Mouse (Mus musculus) ovary, postnatal 36 days (tissue): ENCODE results near the gene Ttc30a2.
"Not testable (repeated sequence)": the region's sequence is repeated elsewhere in the genome, so short reads cannot be mapped to it uniquely, and the experiment has no call there.

Experiments used
- DNase-seq: peaks from one replicate; pipeline ENCODE4 v3.0.0; 2022; ENCODE audit warnings: low spot score, mixed read lengths

Ttc30a2 gene

DNA sequence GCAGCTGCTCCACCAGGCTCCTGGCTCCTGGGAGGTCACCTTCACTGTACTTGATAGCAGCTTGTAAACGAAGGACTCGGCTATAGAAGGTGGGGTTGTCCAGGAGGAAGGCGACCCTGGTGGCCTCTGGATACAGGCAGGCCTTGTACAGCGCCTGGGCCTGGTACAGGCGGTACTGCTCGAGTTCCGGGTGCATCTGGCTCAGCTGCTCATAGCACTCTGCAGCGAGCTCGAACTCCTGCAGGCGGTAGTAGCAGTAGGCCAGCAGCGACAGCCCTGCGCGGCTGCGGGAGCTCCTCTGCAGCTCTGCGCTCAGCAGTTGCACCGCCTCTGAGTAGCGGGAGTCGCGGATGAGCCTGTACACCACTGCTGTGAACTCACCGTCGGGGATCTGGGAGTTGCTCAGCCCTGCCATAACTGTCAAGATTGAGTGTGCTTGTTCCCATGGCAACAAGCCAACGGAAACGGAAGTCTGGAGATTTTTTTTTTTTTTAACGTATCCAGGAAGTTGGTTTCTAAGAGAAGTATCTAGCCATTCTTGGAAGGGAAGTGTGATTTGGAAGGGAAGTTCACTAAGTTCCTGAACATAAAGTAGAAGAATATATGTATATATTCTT lies at the start of gene Ttc30a2:
Ttc30a2 (minus strand) TSS at position 419 of the 617 bp plus-strand sequence.
- DNase-seq: not testable (repeated sequence)

DNA sequence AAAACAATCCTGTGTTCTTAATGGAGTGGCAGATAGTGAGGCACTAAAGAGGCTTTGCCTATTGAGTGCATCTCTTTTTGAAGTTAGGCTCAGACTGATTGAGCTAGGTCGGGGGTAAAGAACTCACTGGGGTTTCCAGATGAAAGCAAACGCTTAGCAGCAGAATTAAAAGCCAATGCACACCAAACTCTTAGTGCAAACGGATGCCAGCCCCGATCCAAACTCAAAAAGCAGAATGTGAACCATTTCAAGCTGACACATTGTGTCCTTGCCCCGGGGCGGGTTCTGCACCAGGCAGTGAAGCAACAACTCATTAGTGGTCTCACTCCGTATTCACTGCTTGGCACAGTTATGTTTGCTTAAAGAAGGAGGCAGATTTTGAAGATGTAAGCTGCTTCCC lies 38.9 kb upstream of the Ttc30a2 start:
- DNase-seq: no peak

- DNase-seq: no peak
These were observed 38.2 kb upstream of the Ttc30a2 start for GRCm38 (mm10) chr2:76016136-76016535.

GRCm38 (mm10) chr2:76015460-76015859 lies 37.5 kb upstream of the Ttc30a2 start:
- DNase-seq: no peak

DNA sequence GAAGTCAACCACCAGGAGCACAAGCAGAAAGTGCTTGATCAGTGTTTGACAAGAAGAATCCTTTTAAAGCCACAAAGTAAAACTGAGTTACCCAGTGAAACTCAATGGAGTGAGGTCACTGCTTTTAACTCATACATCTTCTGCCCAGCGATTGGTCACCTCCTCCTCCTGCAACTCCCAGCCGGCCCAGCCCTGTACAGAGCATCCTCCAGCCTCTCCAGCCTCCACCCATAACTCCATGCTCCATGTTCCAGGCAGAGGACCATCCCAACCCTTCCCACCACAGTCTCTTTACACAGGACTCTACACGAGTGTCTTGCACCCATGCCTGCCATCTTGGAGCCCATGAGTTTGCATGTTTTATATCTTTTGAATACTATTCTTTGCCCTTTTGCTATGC lies 36.7 kb upstream of the Ttc30a2 start:
- DNase-seq: no peak

DNA sequence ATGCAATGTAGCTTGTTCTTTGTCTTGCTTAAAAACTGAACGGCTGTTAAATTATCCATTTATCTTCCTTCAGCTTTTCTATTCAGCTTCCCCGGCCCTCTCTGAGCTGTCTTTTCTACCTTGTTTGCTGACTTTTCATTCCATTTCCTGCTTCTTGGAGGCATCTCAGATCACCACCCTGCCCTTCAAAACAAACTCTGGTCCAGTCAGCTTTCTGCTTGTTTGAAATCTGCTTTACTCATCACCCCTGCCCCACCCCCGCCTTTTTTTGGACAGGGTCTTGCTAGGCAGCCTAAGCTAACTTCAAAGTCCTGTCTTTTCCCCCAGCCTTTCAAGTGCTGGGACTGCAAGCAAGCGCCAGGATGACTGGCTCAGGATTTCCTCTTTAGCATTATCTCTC lies 28.2 kb upstream of the Ttc30a2 start:
- DNase-seq: no peak

GRCm38 (mm10) chr2:76002899-76003298 lies 24.9 kb upstream of the Ttc30a2 start:
- DNase-seq: no peak

- peak; percentile 69 for DNase-seq
These were observed 23.4 kb upstream of the Ttc30a2 start for GRCm38 (mm10) chr2:76001392-76001791.

GRCm38 (mm10) chr2:75999636-76000035 lies 21.7 kb upstream of the Ttc30a2 start:
- no peak for DNase-seq

DNA sequence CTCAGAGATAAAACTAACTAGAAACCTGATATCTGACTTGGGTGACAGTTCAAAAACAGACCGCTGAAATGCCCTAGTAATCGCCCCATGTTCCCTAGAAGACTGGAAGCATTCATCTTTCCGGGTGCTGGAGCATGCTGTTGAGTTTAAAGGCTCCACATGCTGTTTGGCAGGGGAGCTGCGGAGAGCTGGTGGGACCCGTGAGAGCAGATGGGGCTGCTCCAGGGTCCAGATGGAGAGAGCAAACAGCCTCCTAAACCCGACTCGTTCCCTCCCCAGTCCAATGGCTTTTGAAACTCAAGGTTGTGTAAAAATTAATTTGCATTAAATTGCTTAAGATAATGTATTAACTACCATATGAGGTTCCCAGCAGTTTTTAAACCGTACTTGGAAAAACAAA lies 20.7 kb upstream of the Ttc30a2 start:
- no peak for DNase-seq

DNA sequence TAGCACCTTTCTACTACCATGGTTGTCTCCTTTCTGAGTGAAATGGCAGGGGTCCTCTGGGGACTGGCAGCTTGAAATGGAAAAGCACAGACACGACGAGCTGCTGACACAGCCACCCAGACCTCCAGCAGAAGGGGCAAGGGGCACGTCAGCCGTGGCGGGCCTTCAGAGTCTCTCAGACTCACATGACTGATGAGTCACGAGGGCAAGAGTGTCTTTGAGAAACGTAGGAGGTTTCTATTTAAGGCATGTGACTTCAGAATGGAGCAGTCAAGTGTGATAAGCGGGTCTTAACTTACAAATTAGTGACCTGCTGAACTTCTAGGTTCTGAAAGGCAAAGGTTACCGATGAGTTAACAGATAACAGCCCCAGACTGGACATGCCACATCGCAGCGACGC lies 19.8 kb upstream of the Ttc30a2 start:
- no peak for DNase-seq

GRCm38 (mm10) chr2:75994841-75995240 lies 16.9 kb upstream of the Ttc30a2 start:
- no peak for DNase-seq

GRCm38 (mm10) chr2:75991581-75992205 lies 13.7 kb upstream of the Ttc30a2 start:
- DNase-seq: no peak

- peak; percentile 74 for DNase-seq
These were observed 13.0 kb upstream of the Ttc30a2 start for GRCm38 (mm10) chr2:75990885-75991539.

- DNase-seq: no peak
These were observed 11.7 kb upstream of the Ttc30a2 start for GRCm38 (mm10) chr2:75989694-75990093.

GRCm38 (mm10) chr2:75988779-75989363 lies 10.9 kb upstream of the Ttc30a2 start:
- no peak for DNase-seq

DNA sequence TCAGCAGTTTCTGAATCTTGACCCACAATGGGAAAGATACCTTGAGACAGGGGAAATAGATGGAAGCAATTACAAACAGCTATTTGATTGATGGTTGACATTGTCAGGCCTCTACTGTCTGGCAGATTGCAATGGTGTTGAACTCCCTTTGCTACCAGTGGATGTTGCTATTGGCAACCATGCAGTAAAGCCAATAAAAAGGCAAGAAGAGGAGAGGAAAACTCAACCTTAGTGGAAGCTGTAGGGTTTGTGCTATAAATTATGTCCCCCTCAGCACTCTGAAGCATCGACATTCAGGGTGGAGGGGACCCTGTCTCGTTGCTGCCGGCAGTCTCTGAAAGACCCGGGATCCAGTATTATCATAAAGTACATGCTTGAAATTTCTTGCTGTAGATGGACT lies 10.4 kb upstream of the Ttc30a2 start:
- DNase-seq: no peak

- no peak for DNase-seq
These were observed 9.8 kb upstream of the Ttc30a2 start for GRCm38 (mm10) chr2:75987739-75988138.

GRCm38 (mm10) chr2:75985124-75985523 lies 7.2 kb upstream of the Ttc30a2 start:
- DNase-seq: no peak

GRCm38 (mm10) chr2:75983847-75984246 lies 5.9 kb upstream of the Ttc30a2 start:
- no peak for DNase-seq

DNA sequence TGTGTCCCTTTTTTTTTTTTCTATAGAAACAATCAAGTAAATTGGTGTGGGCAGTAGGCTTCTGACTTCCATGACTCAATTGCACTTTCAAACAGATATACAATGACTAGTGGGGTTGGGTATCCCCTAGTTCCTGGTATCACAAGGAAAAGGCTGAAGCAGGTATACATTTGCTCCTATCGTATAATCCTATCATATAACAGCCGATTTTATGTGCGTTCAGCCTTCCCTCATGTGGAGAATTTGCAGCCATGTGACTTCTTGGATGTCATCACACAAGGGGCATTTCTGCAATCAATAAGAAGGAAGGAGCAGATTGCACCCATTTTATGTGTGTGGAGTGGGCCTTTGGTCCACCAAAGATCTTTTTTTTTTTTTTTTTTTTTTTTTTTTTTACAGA lies 5.1 kb upstream of the Ttc30a2 start:
- DNase-seq: no peak

DNA sequence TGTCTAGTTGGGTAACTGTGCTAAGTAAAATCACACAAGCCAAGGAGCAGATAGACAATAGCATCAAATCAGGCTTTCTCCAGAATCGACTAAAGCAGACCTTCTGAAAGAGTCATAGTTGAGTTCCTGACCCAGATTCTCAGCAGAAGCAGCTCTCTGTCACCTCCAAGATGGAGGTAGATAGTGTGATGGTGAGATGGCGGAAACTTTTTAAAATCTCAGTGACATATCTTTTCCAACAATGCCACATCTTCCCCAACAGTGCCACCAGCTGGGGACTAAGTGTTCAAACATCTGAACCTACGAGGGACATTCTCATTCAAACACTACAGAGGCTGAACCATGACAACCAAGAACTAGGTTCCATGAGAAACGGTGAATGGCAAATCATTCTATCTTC lies 4.7 kb upstream of the Ttc30a2 start:
- no peak for DNase-seq

DNA sequence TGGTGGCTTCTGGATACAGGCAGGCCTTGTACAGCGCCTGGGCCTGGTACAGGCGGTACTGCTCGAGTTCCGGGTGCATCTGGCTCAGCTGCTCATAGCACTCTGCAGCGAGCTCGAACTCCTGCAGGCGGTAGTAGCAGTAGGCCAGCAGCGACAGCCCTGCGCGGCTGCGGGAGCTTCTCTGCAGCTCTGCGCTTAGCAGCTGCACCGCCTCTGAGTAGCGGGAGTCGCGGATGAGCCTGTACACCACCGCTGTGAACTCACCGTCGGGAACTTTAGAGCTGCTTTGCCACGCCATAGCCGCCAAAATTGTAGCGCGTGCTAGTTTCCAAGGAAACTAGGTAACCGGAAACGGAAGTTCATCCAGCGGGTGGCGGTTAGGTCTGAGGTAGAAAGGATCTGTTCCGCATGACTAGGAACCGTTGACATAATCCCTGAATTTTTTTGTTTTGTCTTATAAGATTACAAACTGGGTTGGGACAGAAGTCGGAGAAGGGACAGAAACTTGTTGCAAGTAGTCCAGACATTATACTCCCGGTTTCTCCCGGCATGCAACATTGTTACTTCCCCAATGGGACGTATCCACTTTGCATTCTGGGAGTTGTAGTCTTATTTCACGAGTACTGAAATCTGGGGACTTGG lies 3.6 kb upstream of the Ttc30a2 start, which contains the start of gene Ttc30a1:
Ttc30a1 (minus strand) TSS at position 528 of the 642 bp plus-strand sequence.
- DNase-seq: peak; percentile 71
